In genomic region chr1:194747258-194747657, GRCm38 (mm10) we compare ENCODE assay signal across 13 mouse cellular contexts.
A peak's percentile ranks its signal among the peaks of the same experiment; 100 is the strongest.
DNase-seq lines count a peak whose midpoint lies in the region; ATAC-seq and TF ChIP-seq lines count a peak whose summit lies in the region.
"Had no signal": no experiment of that assay in that cellular context is flagged by ENCODE, and none has a peak within 500 bp of the region (broad histone marks: within the 10 kb centered on the region; RNA-seq: fewer than 3 reads in every experiment).

No protein-coding gene starts in this region.

- peak overlapping the region; percentile 20 for H3K27ac ChIP-seq in heart, adult 2 months
- H3K27ac ChIP-seq in embryonic facial prominence, embryonic 10.5 days (replicated peaks) = peak overlapping the region; percentile 61; the same call in 1 of the 2 replicates
- peak overlapping the region; percentile 57 for H3K27ac ChIP-seq in forebrain, embryonic 16.5 days (ENCODE audit: low read length)
- H3K27ac ChIP-seq in midbrain, embryonic 14.5 days (replicated peaks; ENCODE audit: low read depth, low read length) = peak overlapping the region; percentile 41
- H3K27ac ChIP-seq: limb, embryonic 10.5 days; liver, embryonic 13.5 days had no signal

- ATAC-seq in forebrain, embryonic 16.5 days = peak; percentile 24
- ATAC-seq in midbrain, embryonic 14.5 days (ENCODE audit: low FRiP score, low TSS enrichment) = no peak
- ATAC-seq in CD4-positive, CD25-positive, alpha-beta regulatory T cell, adult 4 months = no peak
- ATAC-seq in erythroblast, adult 5-6 weeks (replicated peaks; ENCODE audit: low FRiP score, poor library complexity, severe bottlenecking) = no peak
- ATAC-seq: activated CD4-positive, CD25-positive, alpha-beta regulatory T cell, adult 4 months had no signal

- H3K4me2 ChIP-seq in forebrain, embryonic 16.5 days (ENCODE audit: low read length) = no peak overlapping the region
- H3K4me2 ChIP-seq in midbrain, embryonic 14.5 days (ENCODE audit: low read length) = no peak overlapping the region
- H3K4me2 ChIP-seq: heart, embryonic 12.5 days; liver, embryonic 13.5 days had no signal

- H3K27me3 ChIP-seq in heart, adult 2 months (ENCODE audit: control insufficient read depth, insufficient read depth, low read length) = no peaks in the 10 kb centered on the region
- no peaks in the 10 kb centered on the region for H3K27me3 ChIP-seq in embryonic facial prominence, embryonic 10.5 days (replicated peaks; ENCODE audit: low read depth, poor library complexity, severe bottlenecking)
- no peaks in the 10 kb centered on the region for H3K27me3 ChIP-seq in forebrain, embryonic 16.5 days (replicated peaks; ENCODE audit: control insufficient read depth, insufficient read depth, low read length)
- H3K27me3 ChIP-seq in midbrain, embryonic 14.5 days (ENCODE audit: control insufficient read depth, insufficient read depth, low read length) = no peaks in the 10 kb centered on the region
- H3K27me3 ChIP-seq: heart, embryonic 12.5 days; liver, embryonic 13.5 days had no signal

- intact Hi-C loops in heart, adult 2 months (cut with DNase I) = loop anchor here (5.0 kb wide), 1 partner anchor 130 kb away; the partner anchor contains the start of gene Plxna2
- intact Hi-C loops in heart, postnatal 25 days (cut with DNase I) = no loop called here

- peaks cover 7% of the 10 kb centered on the region for H3K36me3 ChIP-seq in heart, adult 2 months (ENCODE audit: control insufficient read depth, insufficient read depth, low read length)
- H3K36me3 ChIP-seq in embryonic facial prominence, embryonic 10.5 days (replicated peaks) = peaks cover 23% of the 10 kb centered on the region
- H3K36me3 ChIP-seq in forebrain, embryonic 16.5 days (ENCODE audit: control insufficient read depth, insufficient read depth) = peaks cover 20% of the 10 kb centered on the region
- H3K36me3 ChIP-seq in midbrain, embryonic 14.5 days (ENCODE audit: control insufficient read depth, insufficient read depth, low read length) = 0 out of 2 replicates have a peak, but pooled peaks cover 12% of the 10 kb centered on the region
- H3K36me3 ChIP-seq: liver, embryonic 13.5 days had no signal

- peaks cover 5% of the 10 kb centered on the region for H3K4me1 ChIP-seq in heart, adult 2 months (ENCODE audit: control insufficient read depth, insufficient read depth, low read length)
- H3K4me1 ChIP-seq in embryonic facial prominence, embryonic 10.5 days = peaks cover 36% of the 10 kb centered on the region
- peaks cover 41% of the 10 kb centered on the region for H3K4me1 ChIP-seq in forebrain, embryonic 16.5 days (replicated peaks; ENCODE audit: control insufficient read depth, insufficient read depth, low read length)
- H3K4me1 ChIP-seq in midbrain, embryonic 14.5 days (ENCODE audit: control insufficient read depth, insufficient read depth, low read length) = peaks cover 23% of the 10 kb centered on the region; the same call in 1 of the 2 replicates

- no peak overlapping the region for H3K4me3 ChIP-seq in heart, adult 2 months
- H3K4me3 ChIP-seq in embryonic facial prominence, embryonic 10.5 days = no peak overlapping the region
- H3K4me3 ChIP-seq in forebrain, embryonic 16.5 days (replicated peaks; ENCODE audit: low read length) = no peak overlapping the region
- H3K4me3 ChIP-seq in midbrain, embryonic 14.5 days (replicated peaks; ENCODE audit: low read depth, low read length) = no peak overlapping the region
- H3K4me3 ChIP-seq: heart, embryonic 12.5 days; limb, embryonic 10.5 days; liver, embryonic 13.5 days had no signal

- no peaks in the 10 kb centered on the region for H3K79me2 ChIP-seq in heart, adult 2 months (replicated peaks; ENCODE audit: control insufficient read depth, insufficient read depth, low read length)

- no peak overlapping the region for H3K9ac ChIP-seq in heart, adult 2 months (ENCODE audit: low read depth, low read length)
- H3K9ac ChIP-seq in forebrain, embryonic 16.5 days (replicated peaks; ENCODE audit: low read depth, low read length) = no peak overlapping the region
- no peak overlapping the region for H3K9ac ChIP-seq in midbrain, embryonic 14.5 days (replicated peaks; ENCODE audit: low read length)
- H3K9ac ChIP-seq: heart, embryonic 12.5 days; liver, embryonic 13.5 days had no signal

- no peak for TF ChIP-seq CTCF in heart, adult 2 months (IDR thresholded peaks at IDR 0.05)

- no peaks in the 10 kb centered on the region for H3K9me3 ChIP-seq in embryonic facial prominence, embryonic 10.5 days
- H3K9me3 ChIP-seq in forebrain, embryonic 16.5 days (ENCODE audit: control insufficient read depth, low read length) = no peaks in the 10 kb centered on the region
- no peaks in the 10 kb centered on the region for H3K9me3 ChIP-seq in midbrain, embryonic 14.5 days (ENCODE audit: control insufficient read depth, low read length)
- H3K9me3 ChIP-seq: heart, embryonic 12.5 days; limb, embryonic 10.5 days; liver, embryonic 13.5 days had no signal

- no peak for TF ChIP-seq EP300 in heart, adult 2 months (IDR thresholded peaks at IDR 0.05; ENCODE audit: insufficient read depth, low read depth, low read length)

- no peak for DNase-seq in heart, adult 2 months
- no peak for DNase-seq in heart, postnatal 25 days (ENCODE audit: low spot score)
- no peak for DNase-seq in embryonic facial prominence, embryonic 10.5 days (ENCODE audit: low spot score)
- no peak for DNase-seq in midbrain, embryonic 14.5 days
- no peak for DNase-seq in thymus, postnatal 4 days
- DNase-seq: liver, embryonic 13.5 days; thymus, postnatal 14 days had no signal

- TF ChIP-seq POLR2A in heart, adult 2 months (IDR thresholded peaks at IDR 0.05; ENCODE audit: insufficient read depth, low read depth, low read length) = no peak
